Mouse (Mus musculus) heart, embryonic 14.5 days (tissue): ENCODE measurements around the gene Frmd8. TPM values are rescaled to one million over a fixed set of nuclear protein-coding genes. Genes with fewer than 3 reads are reported as not detected.

Source experiments
- ATAC-seq: fragments of 200-750 bp; cut with Nextera tagmentation; 2 replicates; pipeline ENCODE4 v1.8.0; 2017; ENCODE audit warnings: low read depth, moderate TSS enrichment; ENCODE audit not compliant: insufficient number of reproducible peaks, insufficient read depth, low FRiP score
- H3K27ac ChIP-seq, 2 experiments: fragments of 200-500 bp in 1 of 2; fragments of 300-500 bp in 1 of 2; sonication (generic) in 1 of 2; replicated peaks in 1 of 2; 2 replicates each; pipeline ENCODE4 v1.5.1; 2012 to 2014; ENCODE audit warnings: low read depth in 2 of 2, low read length in 2 of 2, control low read depth in 1 of 2, mild to moderate bottlenecking in 1 of 2, mixed read lengths in 1 of 2; ENCODE audit not compliant: control insufficient read depth in 1 of 2, insufficient read depth in 1 of 2
- H3K27me3 ChIP-seq: fragments of 300-500 bp; sonication (generic); 2 replicates; pipeline ENCODE4 v1.6.1; 2014; ENCODE audit warnings: mild to moderate bottlenecking, low read length, control low read depth; ENCODE audit not compliant: control insufficient read depth, insufficient read depth
- H3K36me3 ChIP-seq: fragments of 300-500 bp; sonication (generic); 2 replicates; pipeline ENCODE4 v1.6.1; 2014; ENCODE audit warnings: mild to moderate bottlenecking, control low read depth, low read length, mixed read lengths; ENCODE audit not compliant: control insufficient read depth, insufficient read depth
- H3K4me1 ChIP-seq, 2 experiments: fragments of 200-500 bp in 1 of 2; fragments of 300-500 bp in 1 of 2; sonication (generic) in 1 of 2; 2 replicates each; pipeline ENCODE4 v1.6.1; 2012 to 2014; ENCODE audit warnings: low read length in 2 of 2, control low read depth in 1 of 2, mixed read lengths in 1 of 2; ENCODE audit not compliant: control insufficient read depth in 2 of 2, insufficient read depth in 2 of 2
- H3K4me2 ChIP-seq: fragments of 300-500 bp; sonication (generic); 2 replicates; pipeline ENCODE4 v1.6.1; 2014; ENCODE audit warnings: mild to moderate bottlenecking, low read length
- H3K4me3 ChIP-seq, 2 experiments: fragments of 200-500 bp in 1 of 2; fragments of 300-500 bp in 1 of 2; sonication (generic) in 1 of 2; 2 replicates each; pipeline ENCODE4 v1.5.1; 2012 to 2014; ENCODE audit warnings: low read length in 2 of 2, mild to moderate bottlenecking in 2 of 2, control low read depth in 1 of 2, low read depth in 1 of 2, moderate library complexity in 1 of 2; ENCODE audit not compliant: control insufficient read depth in 1 of 2, insufficient read depth in 1 of 2
- H3K9ac ChIP-seq: fragments of 300-500 bp; sonication (generic); 2 replicates; pipeline ENCODE4 v1.6.1; 2014; ENCODE audit warnings: mild to moderate bottlenecking, low read length
- H3K9me3 ChIP-seq: fragments of 300-500 bp; sonication (generic); 2 replicates; pipeline ENCODE4 v1.6.1; 2016; ENCODE audit warnings: low read length, control low read depth; ENCODE audit not compliant: control insufficient read depth
- WGBS: fragments of 180-500 bp; shearing (Covaris S2); extraction: QIAGEN DNeasy Blood & Tissue Kit; methylation state at CpG from one replicate; pipeline ENCODE4 v1.1.7; 2014; 5-methylcytosine and 5-hydroxymethylcytosine counted together
- polyA plus RNA-seq: library from polyadenylated mRNA; unstranded; fragments of >200 nt; fragmentation: Nextera tagmentation; extraction: Ambion mirVana; gene quantifications from 2 replicates; pipeline ENCODE4 v1.2.1, GENCODE M21; 2014

Frmd8 gene
- polyA plus RNA-seq, 1 experiment from 2014 or later = 18.5 TPM

GRCm38 (mm10) chr19:5913007-5913719, 38.1 kb upstream of the Frmd8 start, which contains the start of gene Dpf2:
TSS of gene Dpf2 (minus strand) at chr19:5913010.
- Histone ChIP-seq H3K4me3 (peak within 1 kb of the TSS; percentile 85 to 96), H3K4me2 (peak within 1 kb of the TSS; percentile 90), H3K36me3 (peaks cover 30% of the 10 kb centered on the region), H3K9ac (peak within 1 kb of the TSS; percentile 99), H3K4me1 (peaks cover 8 to 26% of the 10 kb centered on the region in 2 experiments), H3K27ac (peak within 1 kb of the TSS; percentile 76 to 91), H3K27me3 (no peaks in the 10 kb centered on the region), H3K9me3 (no peaks in the 10 kb centered on the region)
- WGBS = 15% methylated on average over 13 of the region's 13 CpGs
- peak; percentile 8; the same call in 1 of the 2 replicates for ATAC-seq

GRCm38 (mm10) chr19:5912103-5913006, 37.3 kb upstream of the Frmd8 start:
- ATAC-seq = peak; percentile 96
- under 1% methylated on average over 59 of the region's 59 CpGs for WGBS
- H3K36me3 ChIP-seq = peaks cover 25% of the 10 kb centered on the region
- H3K9me3 ChIP-seq = no peaks in the 10 kb centered on the region
- H3K4me3 ChIP-seq = peak overlapping the region; percentile 85 to 96
- H3K4me2 ChIP-seq = peak overlapping the region; percentile 90
- H3K27me3 ChIP-seq = no peaks in the 10 kb centered on the region
- H3K4me1 ChIP-seq = peaks cover 8 to 26% of the 10 kb centered on the region in 2 experiments
- peak overlapping the region; percentile 99 for H3K9ac ChIP-seq
- peak overlapping the region; percentile 76 to 91 for H3K27ac ChIP-seq

GRCm38 (mm10) chr19:5911430-5912102, 36.5 kb upstream of the Frmd8 start:
- Histone ChIP-seq H3K4me2 (peak overlapping the region; percentile 90), H3K9ac (peak overlapping the region; percentile 99), H3K9me3 (no peaks in the 10 kb centered on the region), H3K4me3 (peak overlapping the region; percentile 85 to 96), H3K27ac (peak overlapping the region; percentile 76 to 91), H3K36me3 (peaks cover 25% of the 10 kb centered on the region), H3K27me3 (no peaks in the 10 kb centered on the region), H3K4me1 (peaks cover 8 to 26% of the 10 kb centered on the region in 2 experiments)
- WGBS = 3% methylated on average over 14 of the region's 14 CpGs
- ATAC-seq = no peak

- H3K4me2 ChIP-seq = peak overlapping the region; percentile 90
- H3K4me1 ChIP-seq = peaks cover 8 to 26% of the 10 kb centered on the region in 2 experiments
- 0 out of 4 replicates have a peak overlapping the region, but pooled peaks of 1 of the 2 experiments have one; percentile 6 for H3K27ac ChIP-seq
- no peak for ATAC-seq
- no peaks in the 10 kb centered on the region for H3K9me3 ChIP-seq
- 51% methylated on average over 6 of the region's 6 CpGs for WGBS
- H3K36me3 ChIP-seq = peaks cover 27% of the 10 kb centered on the region
- no peaks in the 10 kb centered on the region for H3K27me3 ChIP-seq
- peak overlapping the region; percentile 9 to 13; a peak in 2 of 4 replicates for H3K4me3 ChIP-seq
- H3K9ac ChIP-seq = peak overlapping the region; percentile 43; the same call in 1 of the 2 replicates
These were observed 35.1 kb upstream of the Frmd8 start for GRCm38 (mm10) chr19:5910221-5910620.

- H3K4me3 ChIP-seq = no peak overlapping the region
- H3K27me3 ChIP-seq = no peaks in the 10 kb centered on the region
- WGBS = 83% methylated on average over 3 of the region's 3 CpGs
- no peaks in the 10 kb centered on the region for H3K9me3 ChIP-seq
- H3K4me1 ChIP-seq = peaks cover 5 to 19% of the 10 kb centered on the region in 2 experiments
- no peak for ATAC-seq
- H3K36me3 ChIP-seq = peaks cover 54% of the 10 kb centered on the region
- H3K9ac ChIP-seq = no peak overlapping the region
- H3K27ac ChIP-seq = no peak overlapping the region
- no peak overlapping the region for H3K4me2 ChIP-seq
These were observed 32.2 kb upstream of the Frmd8 start for GRCm38 (mm10) chr19:5907275-5907674.

GRCm38 (mm10) chr19:5894002-5894678, 19.1 kb upstream of the Frmd8 start, which contains the start of gene Tigd3:
TSS of gene Tigd3 (minus strand) at chr19:5894149.
- H3K27ac ChIP-seq = peak within 1 kb of the TSS in 1 of 2 experiments; percentile 60; a peak in 2 of 4 replicates
- peak within 1 kb of the TSS; percentile 44 to 62 for H3K4me3 ChIP-seq
- peak within 1 kb of the TSS; percentile 93 for H3K4me2 ChIP-seq
- peak; percentile 87 for ATAC-seq
- WGBS = 3% methylated on average over 36 of the region's 36 CpGs
- peaks cover 36% of the 10 kb centered on the region for H3K36me3 ChIP-seq
- H3K9ac ChIP-seq = peak within 1 kb of the TSS; percentile 86
- no peaks in the 10 kb centered on the region for H3K9me3 ChIP-seq
- H3K27me3 ChIP-seq = no peaks in the 10 kb centered on the region
- H3K4me1 ChIP-seq = peaks cover 9 to 17% of the 10 kb centered on the region in 2 experiments
